Mouse (Mus musculus) forebrain, embryonic 13.5 days (tissue): ENCODE measurements at regions not wholly inside any gene's neighbourhood (a gene's known extent, or its start where the extent isn't known, plus 50 kb on each side); places are given as distances from the start of the nearest gene placed in this dataset.
"Not testable (repeated sequence)": the region's sequence is repeated elsewhere in the genome, so short reads cannot be mapped to it uniquely, and the experiment has no call there.

Experiments
- ATAC-seq: fragments of 200-750 bp; cut with Nextera tagmentation; 2 replicates; pipeline ENCODE4 v1.8.0; 2017
- H3K27ac ChIP-seq: fragments of 300-500 bp; sonication (generic); 2 replicates; pipeline ENCODE4 v1.5.1; 2015; ENCODE audit warnings: inconsistent platforms, mild to moderate bottlenecking, moderate library complexity
- H3K27me3 ChIP-seq: fragments of 300-500 bp; sonication (generic); 2 replicates; pipeline ENCODE4 v1.6.1; 2015; ENCODE audit warnings: mild to moderate bottlenecking, inconsistent platforms
- H3K36me3 ChIP-seq: fragments of 300-500 bp; sonication (generic); 2 replicates; pipeline ENCODE4 v1.6.1; 2015; ENCODE audit warnings: mild to moderate bottlenecking, inconsistent platforms; ENCODE audit not compliant: poor library complexity, severe bottlenecking
- H3K4me1 ChIP-seq: fragments of 300-500 bp; sonication (generic); 2 replicates; pipeline ENCODE4 v1.6.1; 2015; ENCODE audit warnings: inconsistent platforms
- H3K4me2 ChIP-seq: fragments of 300-500 bp; sonication (generic); 2 replicates; pipeline ENCODE4 v1.6.1; 2015; ENCODE audit warnings: inconsistent platforms, mild to moderate bottlenecking, moderate library complexity
- H3K4me3 ChIP-seq: fragments of 300-500 bp; sonication (generic); 2 replicates; pipeline ENCODE4 v1.5.1; 2015; ENCODE audit warnings: mild to moderate bottlenecking, inconsistent platforms
- H3K9ac ChIP-seq: fragments of 300-500 bp; sonication (generic); 2 replicates; pipeline ENCODE4 v1.6.1; 2015; ENCODE audit warnings: mild to moderate bottlenecking, inconsistent platforms
- H3K9me3 ChIP-seq: fragments of 300-500 bp; sonication (generic); replicated peaks from 2 replicates; pipeline ENCODE4 v1.6.1; 2016; ENCODE audit warnings: inconsistent platforms
- WGBS: fragments of 180-500 bp; shearing (Covaris S2); methylation state at CpG from one replicate; pipeline ENCODE4 v1.1.7; 2015; 5-methylcytosine and 5-hydroxymethylcytosine counted together

GRCm38 (mm10) chr15:14253602-14254301 lies 1080.3 kb upstream of the Cdh6 start:
- Histone ChIP-seq H3K27me3 (no peaks in the 10 kb centered on the region), H3K9me3 (no peaks in the 10 kb centered on the region), H3K4me3 (no peak overlapping the region), H3K36me3 (no peaks in the 10 kb centered on the region), H3K4me1 (no peaks in the 10 kb centered on the region), H3K27ac (no peak overlapping the region), H3K9ac (no peak overlapping the region), H3K4me2 (no peak overlapping the region)
- WGBS, result 95% methylated on average over 2 of the region's 2 CpGs
- ATAC-seq, result peak; percentile 68; the same call in 1 of the 2 replicates

GRCm38 (mm10) chr15:14251773-14252172 lies 1078.3 kb upstream of the Cdh6 start:
- H3K4me1 ChIP-seq, result no peaks in the 10 kb centered on the region
- H3K27ac ChIP-seq, result no peak overlapping the region
- no peak overlapping the region for H3K4me3 ChIP-seq
- H3K27me3 ChIP-seq, result no peaks in the 10 kb centered on the region
- H3K9ac ChIP-seq, result no peak overlapping the region
- 77% methylated on average over 2 of the region's 2 CpGs for WGBS
- no peaks in the 10 kb centered on the region for H3K9me3 ChIP-seq
- H3K4me2 ChIP-seq, result no peak overlapping the region
- ATAC-seq, result no peak
- H3K36me3 ChIP-seq, result no peaks in the 10 kb centered on the region

- WGBS, result 87% methylated on average over 8 of the region's 8 CpGs
- no peak overlapping the region for H3K27ac ChIP-seq
- H3K4me1 ChIP-seq, result no peaks in the 10 kb centered on the region
- H3K36me3 ChIP-seq, result no peaks in the 10 kb centered on the region
- peak; percentile 53; the same call in 1 of the 2 replicates for ATAC-seq
- no peaks in the 10 kb centered on the region for H3K9me3 ChIP-seq
- H3K4me3 ChIP-seq, result no peak overlapping the region
- H3K27me3 ChIP-seq, result no peaks in the 10 kb centered on the region
- H3K9ac ChIP-seq, result no peak overlapping the region
- H3K4me2 ChIP-seq, result no peak overlapping the region
These were observed 1041.8 kb upstream of the Cdh6 start for GRCm38 (mm10) chr15:14215236-14215635.

GRCm38 (mm10) chr15:14214726-14215125 lies 1041.3 kb upstream of the Cdh6 start:
- H3K9ac ChIP-seq, result no peak overlapping the region
- H3K4me1 ChIP-seq, result no peaks in the 10 kb centered on the region
- no peaks in the 10 kb centered on the region for H3K27me3 ChIP-seq
- H3K4me2 ChIP-seq, result no peak overlapping the region
- H3K27ac ChIP-seq, result no peak overlapping the region
- WGBS, result 45% methylated on average over 1 of the region's 1 CpGs
- H3K4me3 ChIP-seq, result no peak overlapping the region
- H3K9me3 ChIP-seq, result no peaks in the 10 kb centered on the region
- ATAC-seq, result peak; percentile 67
- no peaks in the 10 kb centered on the region for H3K36me3 ChIP-seq

- no peak overlapping the region for H3K27ac ChIP-seq
- ATAC-seq, result no peak
- H3K4me1 ChIP-seq, result no peaks in the 10 kb centered on the region
- H3K36me3 ChIP-seq, result no peaks in the 10 kb centered on the region
- WGBS, result 98% methylated on average over 2 of the region's 2 CpGs
- H3K9me3 ChIP-seq, result no peaks in the 10 kb centered on the region
- no peak overlapping the region for H3K9ac ChIP-seq
- no peaks in the 10 kb centered on the region for H3K27me3 ChIP-seq
- H3K4me2 ChIP-seq, result no peak overlapping the region
- no peak overlapping the region for H3K4me3 ChIP-seq
These were observed 1004.0 kb upstream of the Cdh6 start for GRCm38 (mm10) chr15:14177523-14177922.

- Histone ChIP-seq H3K9ac (no peak overlapping the region), H3K36me3 (no peaks in the 10 kb centered on the region), H3K4me2 (no peak overlapping the region), H3K4me1 (no peaks in the 10 kb centered on the region), H3K27me3 (no peaks in the 10 kb centered on the region), H3K27ac (no peak overlapping the region), H3K9me3 (no peaks in the 10 kb centered on the region), H3K4me3 (no peak overlapping the region)
- ATAC-seq, result no peak
These were observed 963.9 kb upstream of the Cdh6 start for GRCm38 (mm10) chr15:14137402-14137801.

- Histone ChIP-seq H3K9me3 (peaks cover 7% of the 10 kb centered on the region; the same call in 1 of the 2 replicates), H3K4me3 (no peak overlapping the region), H3K36me3 (no peaks in the 10 kb centered on the region), H3K9ac (no peak overlapping the region), H3K4me2 (no peak overlapping the region), H3K27ac (no peak overlapping the region), H3K4me1 (no peaks in the 10 kb centered on the region), H3K27me3 (no peaks in the 10 kb centered on the region)
- 79% methylated on average over 4 of the region's 4 CpGs for WGBS
- ATAC-seq, result no peak
These were observed 950.4 kb upstream of the Cdh6 start for GRCm38 (mm10) chr15:14123829-14124228.

GRCm38 (mm10) chr15:14118321-14118720 lies 944.8 kb upstream of the Cdh6 start:
- not testable (repeated sequence) for ATAC-seq, H3K36me3 ChIP-seq, H3K9me3 ChIP-seq, H3K4me1 ChIP-seq, H3K27me3 ChIP-seq, H3K9ac ChIP-seq, H3K4me2 ChIP-seq, H3K4me3 ChIP-seq, H3K27ac ChIP-seq
- 84% methylated on average over 3 of the region's 3 CpGs for WGBS

- H3K4me2 ChIP-seq, result no peak overlapping the region
- ATAC-seq, result no peak
- WGBS, result 43% methylated on average over 1 of the region's 1 CpGs
These were observed 928.3 kb upstream of the Cdh6 start for GRCm38 (mm10) chr15:14101757-14102156.

GRCm38 (mm10) chr15:14051872-14052271 lies 878.4 kb upstream of the Cdh6 start:
- ATAC-seq, result peak; percentile 36; the same call in 1 of the 2 replicates
- WGBS, result 65% methylated on average over 3 of the region's 3 CpGs

More at GRCm38 (mm10) chr15:14101757-14102156, 928.3 kb upstream of the Cdh6 start:
- Histone ChIP-seq H3K27me3 (no peaks in the 10 kb centered on the region), H3K9me3 (no peaks in the 10 kb centered on the region), H3K4me3 (no peak overlapping the region), H3K9ac (no peak overlapping the region), H3K27ac (no peak overlapping the region), H3K4me1 (no peaks in the 10 kb centered on the region), H3K36me3 (no peaks in the 10 kb centered on the region)

More at GRCm38 (mm10) chr15:14051872-14052271, 878.4 kb upstream of the Cdh6 start:
- Histone ChIP-seq H3K27me3 (no peaks in the 10 kb centered on the region), H3K4me1 (no peaks in the 10 kb centered on the region), H3K9ac (no peak overlapping the region), H3K36me3 (no peaks in the 10 kb centered on the region), H3K27ac (no peak overlapping the region), H3K4me2 (no peak overlapping the region), H3K4me3 (no peak overlapping the region), H3K9me3 (no peaks in the 10 kb centered on the region)
